Mouse (Mus musculus) erythroblast, embryonic 14.5 days (primary cell): ENCODE measurements around the gene Casp3. TPM values are rescaled to one million over a fixed set of nuclear protein-coding genes. Genes with fewer than 3 reads are reported as not detected.

Experiments
- H3K27me3 ChIP-seq: 2 replicates; pipeline ENCODE4 v1.6.1; 2012; ENCODE audit warnings: inconsistent platforms; ENCODE audit not compliant: control insufficient read depth
- H3K36me3 ChIP-seq: 2 replicates; pipeline ENCODE4 v1.6.1; 2012; ENCODE audit warnings: mild to moderate bottlenecking, inconsistent platforms; ENCODE audit not compliant: control insufficient read depth
- H3K4me1 ChIP-seq: 2 replicates; pipeline ENCODE4 v1.6.1; 2012; ENCODE audit warnings: inconsistent platforms; ENCODE audit not compliant: control insufficient read depth
- H3K4me3 ChIP-seq: replicated peaks from 2 replicates; pipeline ENCODE3; 2012; ENCODE audit warnings: moderate library complexity, mild to moderate bottlenecking, inconsistent platforms
- H3K9me3 ChIP-seq: 2 replicates; pipeline ENCODE4 v1.6.1; 2012; ENCODE audit warnings: low read length, inconsistent platforms, mixed read lengths; ENCODE audit not compliant: control insufficient read depth
- GATA1 ChIP-seq: IDR thresholded peaks from 2 replicates; pipeline ENCODE4 v1.6.1; 2012; ENCODE audit warnings: low read length, inconsistent platforms, mixed read lengths
- TAL1 ChIP-seq: IDR thresholded peaks from 3 replicates; pipeline ENCODE4 v1.6.1; 2012; ENCODE audit warnings: low read length, inconsistent platforms, mixed read lengths
- polyA plus RNA-seq: library from polyadenylated mRNA; stranded (reverse); fragments of >175 nt; gene quantifications from 2 replicates; pipeline ENCODE4 v1.2.3, GENCODE M21; 2012

Casp3 gene
- polyA plus RNA-seq, 1 experiment, result 0.17 TPM

GRCm38 (mm10) chr8:46618639-46619320 lies 1.7 kb downstream of the Casp3 start:
- H3K4me1 ChIP-seq, result peaks cover 53% of the 10 kb centered on the region
- peak overlapping the region; percentile 92 for H3K4me3 ChIP-seq
- H3K36me3 ChIP-seq, result peaks cover 12% of the 10 kb centered on the region
- no peak for TF ChIP-seq GATA1
- no peak for TF ChIP-seq TAL1
- H3K9me3 ChIP-seq, result no peaks in the 10 kb centered on the region
- H3K27me3 ChIP-seq, result no peaks in the 10 kb centered on the region

- TF ChIP-seq TAL1, result no peak
- TF ChIP-seq GATA1, result no peak
- Histone ChIP-seq H3K4me3 (no peak overlapping the region), H3K36me3 (peaks cover 8% of the 10 kb centered on the region; the same call in 1 of the 2 replicates), H3K4me1 (peaks cover 35% of the 10 kb centered on the region), H3K9me3 (no peaks in the 10 kb centered on the region), H3K27me3 (no peaks in the 10 kb centered on the region)
Measured at GRCm38 (mm10) chr8:46622446-46623270, 5.6 kb downstream of the Casp3 start.

- peaks cover 13% of the 10 kb centered on the region for H3K4me1 ChIP-seq
- H3K9me3 ChIP-seq, result no peaks in the 10 kb centered on the region
- no peak overlapping the region for H3K4me3 ChIP-seq
- no peaks in the 10 kb centered on the region for H3K27me3 ChIP-seq
- no peak for TF ChIP-seq TAL1
- no peak for TF ChIP-seq GATA1
- peaks cover 23% of the 10 kb centered on the region for H3K36me3 ChIP-seq
Measured at GRCm38 (mm10) chr8:46625166-46625565, 8.1 kb downstream of the Casp3 start.

GRCm38 (mm10) chr8:46626642-46627041 lies 9.6 kb downstream of the Casp3 start:
- Histone ChIP-seq H3K4me3 (no peak overlapping the region), H3K27me3 (no peaks in the 10 kb centered on the region), H3K9me3 (no peaks in the 10 kb centered on the region), H3K4me1 (peaks cover 12% of the 10 kb centered on the region), H3K36me3 (peaks cover 32% of the 10 kb centered on the region)
- TF ChIP-seq GATA1, result no peak
- no peak for TF ChIP-seq TAL1

- no peak for TF ChIP-seq TAL1
- TF ChIP-seq GATA1, result no peak
- H3K9me3 ChIP-seq, result no peaks in the 10 kb centered on the region
- H3K36me3 ChIP-seq, result peaks cover 34% of the 10 kb centered on the region
- H3K27me3 ChIP-seq, result no peaks in the 10 kb centered on the region
- peaks cover 12% of the 10 kb centered on the region for H3K4me1 ChIP-seq
- no peak overlapping the region for H3K4me3 ChIP-seq
Measured at GRCm38 (mm10) chr8:46627881-46628280, 10.8 kb downstream of the Casp3 start.

- Histone ChIP-seq H3K27me3 (no peaks in the 10 kb centered on the region), H3K4me3 (no peak overlapping the region), H3K4me1 (peaks cover 12% of the 10 kb centered on the region), H3K36me3 (peaks cover 41% of the 10 kb centered on the region), H3K9me3 (no peaks in the 10 kb centered on the region)
- TF ChIP-seq TAL1 (no peak), GATA1 (no peak)
Measured at GRCm38 (mm10) chr8:46628645-46629044, 11.6 kb downstream of the Casp3 start.

- Histone ChIP-seq H3K4me1 (peaks cover 4% of the 10 kb centered on the region), H3K9me3 (no peaks in the 10 kb centered on the region), H3K27me3 (no peaks in the 10 kb centered on the region), H3K36me3 (peaks cover 59% of the 10 kb centered on the region), H3K4me3 (no peak overlapping the region)
- TF ChIP-seq TAL1 (no peak), GATA1 (no peak)
Measured at GRCm38 (mm10) chr8:46630422-46630821, 13.3 kb downstream of the Casp3 start.

GRCm38 (mm10) chr8:46630932-46631331 lies 13.8 kb downstream of the Casp3 start:
- TF ChIP-seq GATA1, result no peak
- no peak for TF ChIP-seq TAL1
- Histone ChIP-seq H3K4me3 (no peak overlapping the region), H3K36me3 (peaks cover 64% of the 10 kb centered on the region), H3K9me3 (no peaks in the 10 kb centered on the region), H3K4me1 (peaks cover 4% of the 10 kb centered on the region), H3K27me3 (no peaks in the 10 kb centered on the region)

GRCm38 (mm10) chr8:46639010-46639571 lies 22.0 kb downstream of the Casp3 start:
- Histone ChIP-seq H3K9me3 (no peaks in the 10 kb centered on the region), H3K36me3 (peaks cover 47% of the 10 kb centered on the region), H3K4me3 (no peak overlapping the region), H3K27me3 (no peaks in the 10 kb centered on the region), H3K4me1 (peaks cover 16% of the 10 kb centered on the region)
- TF ChIP-seq TAL1 (no peak), GATA1 (no peak)
